Mouse (Mus musculus): Measurements from ENCODE around the gene Chuk. TPM values are rescaled to one million over a fixed set of nuclear protein-coding genes. Genes with fewer than 3 reads are reported as not detected.

The Chuk gene
- polyA plus RNA-seq, 1 experiment from 2014 or later, result 31.8 TPM

GRCm38 (mm10) chr19:44067323-44068049 lies 39.8 kb downstream of the Chuk start:
- no peaks in the 10 kb centered on the region for H3K9me3 ChIP-seq (replicated peaks; ENCODE audit: control insufficient read depth, low read length)
- 79% methylated on average over 9 of the region's 9 CpGs for WGBS (ENCODE audit: insufficient replicate concordance)

GRCm38 (mm10) chr19:44064734-44065133 lies 42.5 kb downstream of the Chuk start:
- H3K36me3 ChIP-seq (ENCODE audit: control insufficient read depth, insufficient read depth, low read length), result 0 out of 2 replicates have a peak, but pooled peaks cover 2% of the 10 kb centered on the region
- no peak overlapping the region for H3K27ac ChIP-seq (ENCODE audit: low read depth, low read length)
- H3K9ac ChIP-seq (ENCODE audit: low read depth, low read length), result no peak overlapping the region
- peaks cover 3% of the 10 kb centered on the region; the same call in 1 of the 2 replicates for H3K4me1 ChIP-seq (ENCODE audit: control insufficient read depth, insufficient read depth, low read length)
- H3K9me3 ChIP-seq (replicated peaks; ENCODE audit: control insufficient read depth, low read length), result no peaks in the 10 kb centered on the region
- no peak overlapping the region for H3K4me2 ChIP-seq
- 92% methylated on average over 2 of the region's 2 CpGs for WGBS (ENCODE audit: insufficient replicate concordance)
- H3K27me3 ChIP-seq (ENCODE audit: control insufficient read depth, insufficient read depth, low read length), result no peaks in the 10 kb centered on the region
- no peak overlapping the region for H3K4me3 ChIP-seq (ENCODE audit: low read depth, low read length)
- no peak for ATAC-seq (replicated peaks; ENCODE audit: insufficient number of reproducible peaks, low FRiP score, low TSS enrichment)

More at GRCm38 (mm10) chr19:44067323-44068049, 39.8 kb downstream of the Chuk start:
- H3K9ac ChIP-seq (ENCODE audit: low read depth, low read length), result no peak overlapping the region
- H3K27ac ChIP-seq (ENCODE audit: low read depth, low read length), result no peak overlapping the region
- no peak overlapping the region for H3K4me2 ChIP-seq
- H3K27me3 ChIP-seq (ENCODE audit: control insufficient read depth, insufficient read depth, low read length), result no peaks in the 10 kb centered on the region
- H3K36me3 ChIP-seq (ENCODE audit: control insufficient read depth, insufficient read depth, low read length), result 0 out of 2 replicates have a peak, but pooled peaks cover 2% of the 10 kb centered on the region
- H3K4me3 ChIP-seq (ENCODE audit: low read depth, low read length), result no peak overlapping the region
- H3K4me1 ChIP-seq (ENCODE audit: control insufficient read depth, insufficient read depth, low read length), result peaks cover 3% of the 10 kb centered on the region; the same call in 1 of the 2 replicates
- no peak for ATAC-seq (replicated peaks; ENCODE audit: insufficient number of reproducible peaks, low FRiP score, low TSS enrichment)

GRCm38 (mm10) chr19:44063773-44064172 lies 43.5 kb downstream of the Chuk start:
- Histone ChIP-seq H3K36me3 (ENCODE audit: control insufficient read depth, insufficient read depth, low read length) (0 out of 2 replicates have a peak, but pooled peaks cover 2% of the 10 kb centered on the region), H3K9ac (ENCODE audit: low read depth, low read length) (no peak overlapping the region), H3K4me2 (no peak overlapping the region), H3K27me3 (ENCODE audit: control insufficient read depth, insufficient read depth, low read length) (no peaks in the 10 kb centered on the region), H3K27ac (ENCODE audit: low read depth, low read length) (no peak overlapping the region), H3K9me3 (replicated peaks; ENCODE audit: control insufficient read depth, low read length) (no peaks in the 10 kb centered on the region), H3K4me1 (ENCODE audit: control insufficient read depth, insufficient read depth, low read length) (peaks cover 3% of the 10 kb centered on the region; the same call in 1 of the 2 replicates), H3K4me3 (ENCODE audit: low read depth, low read length) (no peak overlapping the region)
- no peak for ATAC-seq (replicated peaks; ENCODE audit: insufficient number of reproducible peaks, low FRiP score, low TSS enrichment)
- 84% methylated on average over 7 of the region's 7 CpGs for WGBS (ENCODE audit: insufficient replicate concordance)

GRCm38 (mm10) chr19:44060226-44060625 lies 47.1 kb downstream of the Chuk start:
- Histone ChIP-seq H3K4me1 (ENCODE audit: control insufficient read depth, insufficient read depth, low read length) (no peaks in the 10 kb centered on the region), H3K27me3 (ENCODE audit: control insufficient read depth, insufficient read depth, low read length) (no peaks in the 10 kb centered on the region), H3K4me3 (ENCODE audit: low read depth, low read length) (no peak overlapping the region), H3K9ac (ENCODE audit: low read depth, low read length) (no peak overlapping the region), H3K9me3 (replicated peaks; ENCODE audit: control insufficient read depth, low read length) (no peaks in the 10 kb centered on the region), H3K27ac (ENCODE audit: low read depth, low read length) (no peak overlapping the region), H3K4me2 (no peak overlapping the region), H3K36me3 (ENCODE audit: control insufficient read depth, insufficient read depth, low read length) (0 out of 2 replicates have a peak, but pooled peaks cover 2% of the 10 kb centered on the region)
- no peak for ATAC-seq (replicated peaks; ENCODE audit: insufficient number of reproducible peaks, low FRiP score, low TSS enrichment)
- 82% methylated on average over 3 of the region's 3 CpGs for WGBS (ENCODE audit: insufficient replicate concordance)

- no peaks in the 10 kb centered on the region for H3K27me3 ChIP-seq (ENCODE audit: control insufficient read depth, insufficient read depth, low read length)
- no peak overlapping the region for H3K9ac ChIP-seq (ENCODE audit: low read depth, low read length)
- 77% methylated on average over 4 of the region's 4 CpGs for WGBS (ENCODE audit: insufficient replicate concordance)
- ATAC-seq (replicated peaks; ENCODE audit: insufficient number of reproducible peaks, low FRiP score, low TSS enrichment), result no peak
- no peaks in the 10 kb centered on the region for H3K4me1 ChIP-seq (ENCODE audit: control insufficient read depth, insufficient read depth, low read length)
- H3K27ac ChIP-seq (ENCODE audit: low read depth, low read length), result no peak overlapping the region
- H3K9me3 ChIP-seq (replicated peaks; ENCODE audit: control insufficient read depth, low read length), result no peaks in the 10 kb centered on the region
- H3K4me3 ChIP-seq (ENCODE audit: low read depth, low read length), result no peak overlapping the region
- no peak overlapping the region for H3K4me2 ChIP-seq
- peaks cover 3% of the 10 kb centered on the region; the same call in 1 of the 2 replicates for H3K36me3 ChIP-seq (ENCODE audit: control insufficient read depth, insufficient read depth, low read length)
Observed at GRCm38 (mm10) chr19:44055173-44055826, 52.0 kb downstream of the Chuk start.

- Histone ChIP-seq H3K27ac (ENCODE audit: low read depth, low read length) (no peak overlapping the region), H3K4me3 (ENCODE audit: low read depth, low read length) (no peak overlapping the region), H3K4me1 (ENCODE audit: control insufficient read depth, insufficient read depth, low read length) (no peaks in the 10 kb centered on the region), H3K27me3 (ENCODE audit: control insufficient read depth, insufficient read depth, low read length) (no peaks in the 10 kb centered on the region), H3K36me3 (ENCODE audit: control insufficient read depth, insufficient read depth, low read length) (peaks cover 3% of the 10 kb centered on the region; the same call in 1 of the 2 replicates), H3K9me3 (replicated peaks; ENCODE audit: control insufficient read depth, low read length) (no peaks in the 10 kb centered on the region), H3K4me2 (no peak overlapping the region), H3K9ac (ENCODE audit: low read depth, low read length) (no peak overlapping the region)
- no peak for ATAC-seq (replicated peaks; ENCODE audit: insufficient number of reproducible peaks, low FRiP score, low TSS enrichment)
- WGBS (ENCODE audit: insufficient replicate concordance), result 67% methylated on average over 4 of the region's 4 CpGs
Observed at GRCm38 (mm10) chr19:44050388-44050787, 56.9 kb downstream of the Chuk start.

GRCm38 (mm10) chr19:44049282-44049681 lies 58.0 kb downstream of the Chuk start:
- Histone ChIP-seq H3K27ac (ENCODE audit: low read depth, low read length) (no peak overlapping the region), H3K4me1 (ENCODE audit: control insufficient read depth, insufficient read depth, low read length) (no peaks in the 10 kb centered on the region), H3K9ac (ENCODE audit: low read depth, low read length) (no peak overlapping the region), H3K9me3 (replicated peaks; ENCODE audit: control insufficient read depth, low read length) (no peaks in the 10 kb centered on the region), H3K27me3 (ENCODE audit: control insufficient read depth, insufficient read depth, low read length) (no peaks in the 10 kb centered on the region), H3K36me3 (ENCODE audit: control insufficient read depth, insufficient read depth, low read length) (peaks cover 3% of the 10 kb centered on the region; the same call in 1 of the 2 replicates), H3K4me2 (no peak overlapping the region), H3K4me3 (ENCODE audit: low read depth, low read length) (no peak overlapping the region)
- WGBS (ENCODE audit: insufficient replicate concordance), result 54% methylated on average over 3 of the region's 3 CpGs
- ATAC-seq (replicated peaks; ENCODE audit: insufficient number of reproducible peaks, low FRiP score, low TSS enrichment), result no peak

- no peak overlapping the region for H3K27ac ChIP-seq (ENCODE audit: low read depth, low read length)
- H3K4me2 ChIP-seq, result no peak overlapping the region
- no peaks in the 10 kb centered on the region for H3K27me3 ChIP-seq (ENCODE audit: control insufficient read depth, insufficient read depth, low read length)
- no peak for ATAC-seq (replicated peaks; ENCODE audit: insufficient number of reproducible peaks, low FRiP score, low TSS enrichment)
- no peak overlapping the region for H3K9ac ChIP-seq (ENCODE audit: low read depth, low read length)
- no peaks in the 10 kb centered on the region for H3K36me3 ChIP-seq (ENCODE audit: control insufficient read depth, insufficient read depth, low read length)
- H3K9me3 ChIP-seq (replicated peaks; ENCODE audit: control insufficient read depth, low read length), result no peaks in the 10 kb centered on the region
- WGBS (ENCODE audit: insufficient replicate concordance), result 79% methylated on average over 3 of the region's 3 CpGs
- no peak overlapping the region for H3K4me3 ChIP-seq (ENCODE audit: low read depth, low read length)
- H3K4me1 ChIP-seq (ENCODE audit: control insufficient read depth, insufficient read depth, low read length), result no peaks in the 10 kb centered on the region
Observed at GRCm38 (mm10) chr19:44045847-44046246, 61.4 kb downstream of the Chuk start.
